Mouse (Mus musculus): Measurements from ENCODE around the gene Hsd17b11.
"Not testable (repeated sequence)": the region's sequence is repeated elsewhere in the genome, so short reads cannot be mapped to it uniquely, and the experiment has no call there.

The Hsd17b11 gene

DNA sequence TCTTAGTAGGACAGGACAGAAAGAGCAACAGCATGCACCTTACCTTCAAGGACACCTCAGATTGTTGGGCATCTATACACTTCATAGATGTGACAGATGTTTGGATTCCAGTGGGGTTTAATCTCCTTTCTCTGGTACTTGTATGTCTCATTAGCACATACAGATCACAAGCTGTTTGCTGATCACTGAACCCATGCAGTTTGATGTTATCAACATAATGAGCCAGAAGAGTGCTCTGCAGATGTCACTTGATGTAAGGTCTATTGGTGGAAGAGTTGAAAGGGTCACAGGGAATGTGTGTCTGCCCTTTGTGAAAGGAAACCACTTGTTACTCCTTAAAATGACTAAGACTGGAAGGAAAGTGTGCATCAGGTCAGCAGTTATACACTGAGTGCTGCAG lies 13.3 kb upstream of the Hsd17b11 start:
- no peak for DNase-seq

DNA sequence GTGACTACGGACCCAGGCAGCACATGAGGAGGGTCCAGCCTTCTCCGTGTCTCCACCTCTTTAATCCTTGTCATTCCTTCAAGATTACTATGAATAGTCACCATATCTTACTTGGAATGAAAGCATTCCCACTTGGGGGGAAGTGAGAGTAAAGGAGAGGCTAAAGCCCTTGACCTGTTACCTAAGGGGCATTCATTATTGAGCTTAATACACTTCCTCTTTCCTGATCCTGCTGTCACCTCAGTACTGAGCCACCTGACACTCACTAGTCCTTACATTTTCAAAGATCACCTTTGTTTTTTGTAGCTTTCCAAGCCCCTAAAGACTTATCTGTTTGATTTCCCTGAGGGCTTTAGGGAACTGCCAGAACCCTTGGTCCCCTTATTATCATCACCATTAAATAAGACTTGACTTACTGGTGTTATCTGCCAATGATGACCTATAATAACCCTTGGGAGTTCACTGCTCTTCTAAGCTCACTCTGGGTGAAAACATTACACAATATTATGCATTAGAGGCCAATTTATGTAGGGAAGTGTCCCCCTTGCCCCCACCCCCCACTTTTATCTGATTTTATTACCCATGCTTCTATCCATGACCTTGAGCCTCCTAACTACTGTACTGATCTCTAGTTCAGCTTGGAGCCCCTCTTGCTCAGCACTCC lies 10.8 kb upstream of the Hsd17b11 start:
- no peak for DNase-seq

- DNase-seq, result no peak
Measured at GRCm38 (mm10) chr5:104025245-104025854, 3.6 kb upstream of the Hsd17b11 start.

DNA sequence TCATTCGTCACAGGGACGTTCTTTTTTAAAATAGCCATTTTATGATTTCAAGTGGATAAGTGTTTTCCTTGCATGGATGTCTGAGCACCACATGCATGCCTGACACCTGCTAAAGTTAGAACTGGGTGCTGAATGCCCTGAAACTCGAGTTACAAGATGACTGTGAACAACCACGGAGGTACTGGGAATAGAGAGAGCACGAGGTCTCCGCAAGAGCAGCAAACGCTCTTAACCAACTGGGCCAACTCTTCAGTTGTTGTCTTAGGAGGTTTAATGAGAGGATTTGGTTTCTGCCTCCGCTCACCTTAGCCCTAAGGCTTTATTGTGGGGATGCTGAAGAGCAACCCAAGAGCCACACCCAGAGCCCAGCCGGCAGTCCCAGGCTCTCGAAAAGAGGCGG lies 3.0 kb upstream of the Hsd17b11 start:
- no peak for DNase-seq

DNA sequence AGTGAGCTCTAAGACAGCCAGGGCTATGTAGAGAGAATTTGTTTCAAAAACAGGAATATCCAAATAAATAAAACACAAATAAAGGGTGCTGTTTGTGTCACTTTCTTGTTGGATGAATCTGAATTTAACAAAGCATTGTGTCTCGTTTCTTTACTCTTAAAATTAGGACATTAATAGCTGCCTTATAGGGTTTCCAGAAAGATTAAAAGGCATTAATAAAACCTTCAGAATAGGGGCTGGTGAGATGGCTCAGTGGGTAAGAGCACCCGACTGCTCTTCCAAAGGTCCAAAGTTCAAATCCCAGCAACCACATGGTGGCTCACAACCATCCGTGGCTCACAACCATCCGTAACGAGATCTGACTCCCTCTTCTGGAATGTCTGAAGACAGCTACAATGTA lies 2.5 kb upstream of the Hsd17b11 start:
- DNase-seq, result not testable (repeated sequence)

DNA sequence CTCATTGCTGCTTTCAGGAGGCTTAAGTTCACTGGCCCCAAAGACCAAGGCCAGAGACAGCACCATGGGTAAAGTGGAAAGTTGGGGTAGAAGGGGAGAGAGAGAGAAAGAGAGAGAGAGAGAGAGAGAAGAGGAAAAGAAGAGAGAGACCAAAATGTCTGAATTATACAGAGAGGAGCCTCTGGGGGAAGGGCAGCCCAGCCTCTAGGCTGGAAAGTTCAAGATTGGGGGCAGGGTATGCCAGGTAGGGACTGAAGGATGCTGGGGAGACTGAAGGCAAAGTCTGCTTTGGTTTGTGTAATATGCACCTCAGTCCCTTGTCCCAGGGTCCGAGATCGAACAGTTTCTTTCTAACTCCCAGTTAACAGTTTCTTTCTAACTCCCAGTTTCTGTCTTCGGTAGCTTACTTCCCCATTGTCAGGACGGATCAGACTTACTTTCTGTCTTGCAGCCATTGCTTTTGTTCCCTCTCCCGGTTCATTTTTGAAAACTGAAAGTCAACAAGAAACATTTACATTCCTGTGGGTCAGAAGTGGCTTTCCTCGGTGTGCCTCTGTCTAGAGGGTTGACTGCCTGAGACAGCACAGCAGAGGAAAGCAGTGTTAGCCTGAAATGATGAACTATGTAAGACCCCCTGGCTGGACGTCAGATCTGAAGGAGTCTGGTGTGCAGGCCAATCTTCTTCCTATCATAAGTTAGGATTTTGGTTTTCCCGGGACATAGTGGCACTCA lies 1.7 kb upstream of the Hsd17b11 start:
- no peak for DNase-seq

DNA sequence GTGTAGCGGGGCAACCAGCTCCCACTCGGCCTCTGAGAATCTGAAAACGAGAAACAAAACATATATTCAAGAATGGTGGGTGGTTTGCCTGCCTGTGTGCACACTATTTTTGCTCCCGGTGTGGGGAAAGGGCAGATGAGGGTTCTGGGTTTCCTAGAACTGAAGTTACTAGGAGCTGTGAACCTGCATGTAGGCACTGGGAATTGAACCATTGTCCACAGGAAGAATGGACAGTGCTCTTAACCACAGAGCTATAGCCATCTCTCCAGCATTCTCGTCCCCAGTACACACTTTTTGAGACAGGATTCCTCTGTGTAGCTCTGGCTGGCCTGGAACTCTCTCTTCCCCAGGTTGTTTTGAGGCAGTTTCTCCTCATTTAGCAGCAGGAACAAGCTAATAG lies 839 bp upstream of the Hsd17b11 start:
- no peak for DNase-seq

- no peak for DNase-seq
Measured at GRCm38 (mm10) chr5:104011419-104011818, 10.3 kb downstream of the Hsd17b11 start.

GRCm38 (mm10) chr5:104010261-104010660 lies 11.5 kb downstream of the Hsd17b11 start:
- no peak for DNase-seq

DNA sequence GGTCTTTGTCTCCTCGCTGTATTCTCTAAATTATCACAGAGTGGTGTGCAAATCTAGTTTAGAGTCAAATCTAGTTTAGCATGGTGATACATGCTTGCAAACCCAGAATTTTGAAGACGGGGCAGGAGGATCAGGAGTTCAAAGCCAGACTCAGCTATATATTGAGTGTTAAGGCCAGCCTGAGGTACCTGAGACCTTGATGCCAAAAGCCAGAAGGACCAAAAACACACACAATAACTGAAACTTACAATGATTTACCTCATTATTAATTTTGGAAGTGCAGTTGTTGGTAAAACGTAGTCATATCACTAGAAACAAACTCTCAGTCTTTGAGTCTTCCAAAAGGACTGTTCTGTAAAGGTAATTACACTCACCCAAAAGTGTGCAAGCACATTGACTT lies 12.3 kb downstream of the Hsd17b11 start:
- DNase-seq, result no peak

GRCm38 (mm10) chr5:104007801-104008200 lies 13.9 kb downstream of the Hsd17b11 start:
- no peak for DNase-seq

GRCm38 (mm10) chr5:104006811-104007210 lies 14.9 kb downstream of the Hsd17b11 start:
- DNase-seq, result no peak

- no peak for DNase-seq
Measured at GRCm38 (mm10) chr5:104003955-104004354, 17.8 kb downstream of the Hsd17b11 start.

GRCm38 (mm10) chr5:104003256-104003931 lies 18.3 kb downstream of the Hsd17b11 start:
- DNase-seq, result no peak

- no peak for DNase-seq
Measured at GRCm38 (mm10) chr5:104002549-104003255, 19.0 kb downstream of the Hsd17b11 start.

DNA sequence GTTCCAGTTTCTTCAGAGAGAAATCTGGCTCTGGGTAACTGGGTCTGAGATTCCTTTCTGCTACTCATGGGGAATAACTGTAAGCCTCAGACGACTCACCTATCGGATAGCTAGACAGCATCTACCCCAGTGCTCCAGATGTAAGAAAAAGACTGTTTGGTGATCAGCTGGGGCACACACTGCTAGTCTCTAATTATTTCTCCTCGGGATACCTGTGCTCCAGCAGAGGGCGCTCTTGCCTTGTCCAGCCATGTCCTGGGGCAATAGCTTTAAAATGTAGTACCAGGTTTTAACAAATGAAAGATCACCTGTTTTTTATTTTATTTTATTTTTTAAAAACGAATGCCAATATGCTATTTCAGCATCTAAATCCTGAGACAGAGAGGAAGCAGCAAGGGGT lies 22.0 kb downstream of the Hsd17b11 start:
- DNase-seq, result peak; percentile 83 to 88

DNA sequence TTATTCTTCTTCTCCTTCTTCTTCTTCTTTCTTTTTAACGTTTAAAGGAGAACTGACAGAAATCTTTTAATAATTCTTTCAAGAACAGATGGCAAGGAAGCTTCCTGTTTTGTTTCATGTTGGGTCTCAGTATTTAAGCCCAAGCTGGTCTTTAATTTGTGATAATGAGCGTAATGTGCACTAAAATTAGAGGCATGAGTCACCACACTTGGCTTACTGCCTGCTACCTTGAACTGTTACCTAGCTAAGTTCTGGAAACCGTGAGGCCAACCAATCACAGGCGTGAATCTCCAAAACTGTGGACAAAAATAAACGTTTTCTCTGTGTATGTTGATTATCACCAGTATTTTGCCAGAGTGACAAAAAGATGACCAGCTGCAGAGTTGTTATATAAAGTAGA lies 23.0 kb downstream of the Hsd17b11 start:
- DNase-seq, result peak; percentile 57 to 73

- no peak for DNase-seq
Measured at GRCm38 (mm10) chr5:103995181-103995580, 26.5 kb downstream of the Hsd17b11 start.

- no peak for DNase-seq
Measured at GRCm38 (mm10) chr5:103994669-103995068, 27.1 kb downstream of the Hsd17b11 start.

DNA sequence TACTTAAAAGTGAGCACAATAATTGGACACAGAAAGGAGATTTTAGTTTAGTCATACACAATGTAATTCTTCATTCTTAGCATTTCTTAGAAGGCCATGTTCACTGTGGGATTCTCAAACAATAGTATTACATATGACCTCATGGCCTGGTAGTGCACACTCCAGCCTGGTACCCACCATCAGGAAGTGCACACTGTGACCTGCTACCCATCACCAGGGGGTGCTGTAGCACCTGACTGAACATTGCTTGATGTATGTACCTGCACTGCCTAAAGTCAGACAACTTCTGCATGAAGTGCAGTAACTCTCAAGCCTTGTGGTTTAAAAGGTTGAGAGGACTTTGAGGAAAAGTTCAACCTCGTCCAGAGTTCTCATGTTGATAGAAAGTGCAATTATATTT lies 28.1 kb downstream of the Hsd17b11 start:
- no peak for DNase-seq

- no peak for DNase-seq
Measured at GRCm38 (mm10) chr5:103992831-103993230, 28.9 kb downstream of the Hsd17b11 start.

GRCm38 (mm10) chr5:103980705-103981560 lies 40.8 kb downstream of the Hsd17b11 start:
- DNase-seq, result no peak

Measured in cerebellum, postnatal 36 days (tissue).